Mouse (Mus musculus) adrenal gland, postnatal 36 days (tissue): ENCODE results near the gene Lrit3. TPM values are rescaled to one million over a fixed set of nuclear protein-coding genes. Genes with fewer than 3 reads are reported as not detected.

Experiments used
- DNase-seq, 2 experiments: peaks; one replicate each; pipeline ENCODE4 v3.0.0; 2021; ENCODE audit warnings: mixed read lengths in 1 of 2
- long read RNA-seq, 2 experiments: library from polyadenylated mRNA; stranded (forward); transcript quantifications; one replicate each; pipeline ENCODE4 v2.0.0; 2021; ENCODE audit warnings: borderline sequencing depth in 2 of 2
- total RNA-seq, 2 experiments: library from RNA; stranded (reverse); gene quantifications; 2 replicates each; pipeline ENCODE4 v1.2.3; 2021

The Lrit3 gene
- not detected for total RNA-seq
- long read RNA-seq, experiment 1, result 0 reads
- long read RNA-seq, experiment 2, result 0 reads

- DNase-seq, result no peak
Observed at GRCm38 (mm10) chr3:129803765-129804164, at the start of gene Lrit3. TSS of gene Lrit3 (minus strand) at chr3:129804030.

- no peak for DNase-seq
Observed at GRCm38 (mm10) chr3:129846846-129847245, 43.0 kb upstream of the Lrit3 start.

GRCm38 (mm10) chr3:129845868-129846267, 42.0 kb upstream of the Lrit3 start:
- DNase-seq, result no peak

- no peak for DNase-seq
Observed at GRCm38 (mm10) chr3:129838017-129838416, 34.2 kb upstream of the Lrit3 start.

GRCm38 (mm10) chr3:129836965-129837364, 33.1 kb upstream of the Lrit3 start:
- DNase-seq, result no peak

GRCm38 (mm10) chr3:129836051-129836697, 32.3 kb upstream of the Lrit3 start:
- no peak for DNase-seq

GRCm38 (mm10) chr3:129835388-129835934, 31.6 kb upstream of the Lrit3 start, which contains the start of gene Cfi:
TSS of gene Cfi (plus strand) at chr3:129835884.
- DNase-seq, result no peak

GRCm38 (mm10) chr3:129831035-129831568, 27.3 kb upstream of the Lrit3 start, which contains the start of gene Gar1:
TSS of gene Gar1 (minus strand) at chr3:129831396.
- peak; percentile 95 for DNase-seq

- peak; percentile 50 to 61 for DNase-seq
Observed at GRCm38 (mm10) chr3:129830626-129831025, 26.8 kb upstream of the Lrit3 start.

GRCm38 (mm10) chr3:129827691-129828090, 23.9 kb upstream of the Lrit3 start:
- no peak for DNase-seq

- no peak for DNase-seq
Observed at GRCm38 (mm10) chr3:129826691-129827090, 22.9 kb upstream of the Lrit3 start.

GRCm38 (mm10) chr3:129824891-129825290, 21.1 kb upstream of the Lrit3 start:
- DNase-seq, result no peak

- DNase-seq, result peak in 1 of 2 experiments; percentile 15
Observed at GRCm38 (mm10) chr3:129824146-129824545, 20.3 kb upstream of the Lrit3 start.

- no peak for DNase-seq
Observed at GRCm38 (mm10) chr3:129823293-129823692, 19.5 kb upstream of the Lrit3 start.

- no peak for DNase-seq
Observed at GRCm38 (mm10) chr3:129822206-129822775, 18.5 kb upstream of the Lrit3 start, which contains the start of gene Rrh. TSS of gene Rrh (minus strand) at chr3:129822587.

GRCm38 (mm10) chr3:129821736-129822135, 17.9 kb upstream of the Lrit3 start:
- DNase-seq, result peak in 1 of 2 experiments; percentile 39

- DNase-seq, result no peak
Observed at GRCm38 (mm10) chr3:129820847-129821246, 17.0 kb upstream of the Lrit3 start.

- DNase-seq, result no peak
Observed at GRCm38 (mm10) chr3:129799011-129799410, 4.8 kb downstream of the Lrit3 start.

- DNase-seq, result no peak
Observed at GRCm38 (mm10) chr3:129798551-129798950, 5.3 kb downstream of the Lrit3 start.

GRCm38 (mm10) chr3:129797341-129797740, 6.5 kb downstream of the Lrit3 start:
- DNase-seq, result no peak

- no peak for DNase-seq
Observed at GRCm38 (mm10) chr3:129793801-129794200, 10.0 kb downstream of the Lrit3 start.

- DNase-seq, result no peak
Observed at GRCm38 (mm10) chr3:129782746-129783145, 21.1 kb downstream of the Lrit3 start.

GRCm38 (mm10) chr3:129781435-129781834, 22.4 kb downstream of the Lrit3 start:
- no peak for DNase-seq
